Mouse (Mus musculus) heart, embryonic 15.5 days (tissue): ENCODE results near the gene Vti1a. TPM values are rescaled to one million over a fixed set of nuclear protein-coding genes. Genes with fewer than 3 reads are reported as not detected.

Experiments
- ATAC-seq: fragments of 200-750 bp; cut with Nextera tagmentation; replicated peaks from 2 replicates; pipeline ENCODE4 v1.8.0; 2017; ENCODE audit warnings: low read depth, moderate TSS enrichment; ENCODE audit not compliant: insufficient number of reproducible peaks, insufficient read depth, low FRiP score
- H3K27ac ChIP-seq: fragments of 300-500 bp; sonication (generic); 2 replicates; pipeline ENCODE4 v1.5.1; 2015; ENCODE audit warnings: mild to moderate bottlenecking, inconsistent platforms
- H3K27me3 ChIP-seq: fragments of 300-500 bp; sonication (generic); 2 replicates; pipeline ENCODE4 v1.6.1; 2015; ENCODE audit warnings: inconsistent platforms
- H3K36me3 ChIP-seq: fragments of 300-500 bp; sonication (generic); 2 replicates; pipeline ENCODE4 v1.6.1; 2015; ENCODE audit warnings: mild to moderate bottlenecking, inconsistent platforms
- H3K4me1 ChIP-seq: fragments of 300-500 bp; sonication (generic); replicated peaks from 2 replicates; pipeline ENCODE4 v1.6.1; 2015; ENCODE audit warnings: inconsistent platforms
- H3K4me2 ChIP-seq: fragments of 300-500 bp; sonication (generic); 2 replicates; pipeline ENCODE4 v1.6.1; 2015; ENCODE audit warnings: inconsistent platforms, mild to moderate bottlenecking, moderate library complexity
- H3K4me3 ChIP-seq: fragments of 300-500 bp; sonication (generic); 2 replicates; pipeline ENCODE4 v1.5.1; 2015; ENCODE audit warnings: mild to moderate bottlenecking, inconsistent platforms
- H3K9ac ChIP-seq: fragments of 300-500 bp; sonication (generic); 2 replicates; pipeline ENCODE4 v1.6.1; 2015; ENCODE audit warnings: mild to moderate bottlenecking, inconsistent platforms
- H3K9me3 ChIP-seq: fragments of 300-500 bp; sonication (generic); replicated peaks from 2 replicates; pipeline ENCODE4 v1.6.1; 2016; ENCODE audit warnings: inconsistent platforms
- WGBS: fragments of 180-500 bp; shearing (Covaris S2); methylation state at CpG from one replicate; pipeline ENCODE4 v1.1.7; 2015; ENCODE audit warnings: mixed read lengths; 5-methylcytosine and 5-hydroxymethylcytosine counted together
- polyA plus RNA-seq: library from polyadenylated mRNA; unstranded; fragments of >200 nt; fragmentation: Nextera tagmentation; extraction: Ambion mirVana; gene quantifications from 2 replicates; pipeline ENCODE4 v1.2.1, GENCODE M21; 2015

Gene Vti1a
- polyA plus RNA-seq, 1 experiment from 2014 or later: 13.1 TPM

DNA sequence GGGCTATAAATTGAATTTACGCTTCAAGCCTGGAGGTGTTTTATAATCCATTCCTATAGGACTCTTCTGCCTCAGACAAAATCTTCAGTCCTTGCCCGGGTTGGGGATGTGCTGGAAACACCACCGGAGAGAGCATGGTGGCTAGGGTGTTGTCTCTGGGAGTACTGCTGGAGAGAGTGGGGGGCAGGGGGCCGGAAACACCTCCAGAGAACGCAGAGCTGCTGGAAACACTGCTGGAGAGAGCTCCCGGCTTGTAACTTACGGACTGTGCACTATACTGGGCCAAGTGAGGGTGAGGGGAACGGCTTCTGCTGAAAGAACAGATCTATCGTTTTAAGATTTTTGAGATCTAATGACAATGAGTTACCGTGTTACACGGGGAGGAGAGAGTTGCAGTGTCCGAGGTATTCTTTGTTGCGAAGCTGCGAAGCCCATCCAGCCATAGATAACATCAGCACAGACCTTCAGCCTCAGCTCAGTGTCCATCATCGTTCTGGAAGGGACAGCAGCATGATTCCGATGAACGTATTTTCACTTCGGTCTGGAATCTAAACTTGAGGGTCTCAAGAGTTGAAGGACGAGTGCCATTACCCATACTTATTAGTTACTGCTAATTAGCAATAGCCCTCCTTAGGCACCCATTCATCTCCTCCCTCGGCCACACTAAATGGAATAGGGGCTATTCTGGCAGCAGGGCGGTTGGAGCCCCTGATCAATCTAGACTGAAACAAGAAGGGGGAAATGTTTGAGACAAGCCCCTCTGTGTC, 140.4 kb downstream of the Vti1a start:
- 43% methylated on average over 21 of the region's 21 CpGs for WGBS
- H3K9ac ChIP-seq: no peak overlapping the region

DNA sequence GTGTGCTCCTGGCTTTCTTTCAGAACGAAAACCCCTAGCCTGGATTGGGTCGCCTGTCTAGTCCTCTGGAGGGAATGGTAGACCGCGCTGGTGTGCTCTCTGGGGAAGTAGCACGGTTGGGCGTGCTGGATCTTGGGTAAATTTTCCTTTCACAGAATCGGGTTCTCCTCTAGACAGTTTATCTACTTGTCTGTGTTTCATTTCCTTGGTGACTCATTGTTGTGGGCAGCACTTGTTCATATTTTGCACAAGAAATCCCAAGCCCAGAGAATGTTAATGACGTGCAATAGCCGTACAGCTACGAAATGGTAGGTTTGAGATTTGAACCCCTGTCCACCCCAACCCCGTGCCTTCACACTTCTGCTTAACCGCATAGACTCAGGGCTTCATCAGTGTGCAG, 145.9 kb downstream of the Vti1a start:
- no peaks in the 10 kb centered on the region for H3K9me3 ChIP-seq
- 80% methylated on average over 12 of the region's 12 CpGs for WGBS
- H3K36me3 ChIP-seq: no peaks in the 10 kb centered on the region
- H3K27ac ChIP-seq: no peak overlapping the region
- ATAC-seq: no peak
- no peak overlapping the region for H3K4me2 ChIP-seq
- H3K27me3 ChIP-seq: no peaks in the 10 kb centered on the region
- H3K4me1 ChIP-seq: no peaks in the 10 kb centered on the region
- H3K4me3 ChIP-seq: no peak overlapping the region
- no peak overlapping the region for H3K9ac ChIP-seq

More for the DNA sequence above, 140.4 kb downstream of the Vti1a start:
- Histone ChIP-seq H3K4me1 (no peaks in the 10 kb centered on the region; the same call in 1 of the 2 replicates), H3K4me3 (no peak overlapping the region), H3K36me3 (no peaks in the 10 kb centered on the region), H3K27me3 (no peaks in the 10 kb centered on the region), H3K27ac (no peak overlapping the region), H3K9me3 (no peaks in the 10 kb centered on the region), H3K4me2 (peak overlapping the region; percentile 14)
- no peak for ATAC-seq

DNA sequence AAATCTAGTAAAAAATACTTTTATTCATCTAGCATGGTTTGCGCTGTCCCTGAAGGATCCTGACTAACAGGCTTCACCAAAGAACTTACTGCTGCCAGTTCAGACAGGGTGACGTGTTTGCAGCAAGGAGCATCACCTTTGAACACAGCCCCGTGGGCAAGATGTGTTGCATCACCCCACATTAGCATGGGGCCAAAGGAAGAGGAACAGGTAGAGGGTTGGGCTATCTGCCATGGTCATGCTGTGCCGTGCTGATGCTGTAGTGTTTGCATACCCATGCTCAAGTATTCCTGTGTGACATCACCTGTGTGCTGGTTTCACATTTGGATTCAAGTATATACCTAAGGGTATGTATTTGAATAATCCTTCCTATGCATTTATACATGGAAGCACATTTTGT, 147.6 kb downstream of the Vti1a start:
- Histone ChIP-seq H3K9me3 (no peaks in the 10 kb centered on the region), H3K27me3 (no peaks in the 10 kb centered on the region), H3K4me3 (no peak overlapping the region), H3K27ac (no peak overlapping the region), H3K4me1 (no peaks in the 10 kb centered on the region), H3K4me2 (no peak overlapping the region), H3K36me3 (no peaks in the 10 kb centered on the region), H3K9ac (no peak overlapping the region)
- 89% methylated on average over 4 of the region's 4 CpGs for WGBS
- ATAC-seq: no peak

DNA sequence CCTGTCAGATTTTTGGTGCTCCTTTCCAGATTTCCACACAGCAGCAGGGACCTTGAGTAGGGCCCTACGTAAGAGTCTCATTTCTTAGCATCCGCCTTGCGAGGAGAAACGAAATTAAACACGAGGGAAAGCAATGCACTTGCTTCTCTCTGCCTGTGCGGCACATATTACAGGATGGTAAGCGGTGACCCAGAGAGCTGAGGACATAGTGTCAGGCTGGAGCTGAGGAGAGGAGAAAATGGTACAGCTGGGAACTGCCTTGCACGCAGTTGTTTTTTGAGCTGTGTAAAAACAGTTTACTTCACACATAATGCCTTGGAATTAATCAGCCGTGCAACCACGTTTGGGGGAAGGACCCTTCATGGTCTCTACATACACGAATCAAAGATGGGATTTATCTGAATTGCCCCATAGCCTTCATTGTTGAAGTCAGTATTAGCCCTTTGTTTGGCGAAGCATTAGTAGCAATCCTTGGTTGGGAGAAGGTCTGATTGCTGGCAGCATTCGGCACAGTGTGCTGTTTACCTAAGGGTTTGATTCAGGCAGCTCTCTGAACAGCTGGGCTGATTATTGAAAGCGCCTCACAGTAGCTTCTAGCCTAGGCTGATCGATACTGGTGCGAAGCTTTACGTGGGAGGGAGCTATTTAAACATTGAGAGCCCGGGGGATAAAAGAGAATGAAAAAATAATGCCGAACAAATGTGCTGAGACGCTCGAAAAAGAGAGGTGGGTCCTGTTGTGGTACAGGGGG, 153.4 kb downstream of the Vti1a start:
- no peaks in the 10 kb centered on the region for H3K36me3 ChIP-seq
- no peak for ATAC-seq
- H3K9ac ChIP-seq: no peak overlapping the region
- 79% methylated on average over 21 of the region's 21 CpGs for WGBS
- H3K9me3 ChIP-seq: no peaks in the 10 kb centered on the region
- H3K27me3 ChIP-seq: no peaks in the 10 kb centered on the region
- no peak overlapping the region for H3K4me3 ChIP-seq
- peaks cover 12% of the 10 kb centered on the region for H3K4me1 ChIP-seq
- H3K27ac ChIP-seq: no peak overlapping the region
- H3K4me2 ChIP-seq: no peak overlapping the region

DNA sequence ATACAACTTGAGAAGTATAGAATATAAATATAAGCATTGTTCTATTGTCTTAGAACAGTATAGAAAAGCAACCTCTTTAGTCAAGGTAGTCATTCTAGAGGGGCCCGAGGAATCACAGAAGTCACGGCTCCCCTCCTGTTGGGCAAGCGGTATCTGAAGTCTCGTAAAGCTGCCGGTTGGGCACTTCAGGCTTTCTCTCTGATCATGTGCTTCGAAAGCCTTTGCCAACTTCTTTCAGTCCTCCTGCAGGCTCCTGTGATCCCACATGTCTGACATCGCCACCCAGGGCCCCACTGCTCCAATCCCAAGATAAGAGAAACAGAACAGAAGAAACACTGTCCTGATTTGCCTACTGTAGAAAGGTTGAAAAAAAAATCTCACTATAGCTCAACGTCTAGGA, 156.5 kb downstream of the Vti1a start:
- H3K4me3 ChIP-seq: no peak overlapping the region
- no peak overlapping the region for H3K9ac ChIP-seq
- 36% methylated on average over 8 of the region's 8 CpGs for WGBS
- no peak for ATAC-seq
- H3K36me3 ChIP-seq: no peaks in the 10 kb centered on the region
- H3K4me1 ChIP-seq: peaks cover 12% of the 10 kb centered on the region
- H3K27me3 ChIP-seq: no peaks in the 10 kb centered on the region
- H3K9me3 ChIP-seq: no peaks in the 10 kb centered on the region
- no peak overlapping the region for H3K4me2 ChIP-seq
- H3K27ac ChIP-seq: no peak overlapping the region

- H3K27ac ChIP-seq: no peak overlapping the region
- no peak overlapping the region for H3K9ac ChIP-seq
- 84% methylated on average over 6 of the region's 6 CpGs for WGBS
- H3K36me3 ChIP-seq: no peaks in the 10 kb centered on the region
- peaks cover 12% of the 10 kb centered on the region for H3K4me1 ChIP-seq
- H3K4me3 ChIP-seq: no peak overlapping the region
- no peaks in the 10 kb centered on the region for H3K27me3 ChIP-seq
- no peak overlapping the region for H3K4me2 ChIP-seq
- no peaks in the 10 kb centered on the region for H3K9me3 ChIP-seq
- ATAC-seq: no peak
These were observed 158.1 kb downstream of the Vti1a start for GRCm38 (mm10) chr19:55474225-55474624.

DNA sequence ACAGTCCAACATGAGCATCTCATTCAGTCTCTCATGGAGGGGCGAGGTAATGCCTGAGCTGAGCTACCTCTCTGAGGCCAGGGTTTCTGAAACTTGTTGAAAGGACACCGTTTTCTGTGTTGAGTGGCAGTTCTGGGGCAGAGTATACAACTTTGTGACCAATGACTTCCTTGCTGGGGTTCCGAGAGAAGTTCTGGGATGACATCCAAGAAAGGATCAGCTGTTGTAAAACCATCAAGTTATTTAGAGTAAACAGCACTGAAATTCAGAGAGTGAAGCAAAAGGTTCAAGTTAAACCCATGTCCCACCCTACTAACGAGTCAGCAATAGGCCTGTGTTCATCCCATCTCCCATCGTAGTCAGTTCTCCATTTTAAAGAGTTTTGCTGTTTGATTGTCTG, 164.4 kb downstream of the Vti1a start:
- Histone ChIP-seq H3K4me2 (no peak overlapping the region), H3K27me3 (no peaks in the 10 kb centered on the region), H3K4me1 (peaks cover 7% of the 10 kb centered on the region; the same call in 1 of the 2 replicates), H3K9me3 (no peaks in the 10 kb centered on the region), H3K36me3 (no peaks in the 10 kb centered on the region), H3K27ac (no peak overlapping the region), H3K9ac (no peak overlapping the region), H3K4me3 (no peak overlapping the region)
- no peak for ATAC-seq
- WGBS: 78% methylated on average over 5 of the region's 5 CpGs

DNA sequence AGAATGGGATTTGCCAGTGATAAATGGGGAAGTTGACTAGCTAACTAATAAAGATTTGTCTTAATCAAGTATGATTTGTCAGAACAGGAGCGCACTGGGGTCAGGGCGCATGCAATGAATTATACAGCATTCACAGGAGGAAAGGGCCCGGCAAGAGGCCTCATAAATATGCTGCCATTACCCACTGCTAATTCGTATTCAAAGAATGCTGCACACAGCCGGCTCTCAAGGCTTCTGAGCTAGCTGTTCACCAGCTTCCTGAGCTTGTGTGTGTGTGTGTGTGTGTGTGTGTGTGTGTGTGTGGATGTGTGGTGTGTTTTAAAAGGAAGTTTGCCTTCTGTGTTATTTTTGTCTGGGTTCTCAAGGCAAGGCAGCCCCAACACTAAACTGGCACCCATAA, 165.2 kb downstream of the Vti1a start:
- H3K9ac ChIP-seq: no peak overlapping the region
- H3K27ac ChIP-seq: no peak overlapping the region
- H3K9me3 ChIP-seq: no peaks in the 10 kb centered on the region
- no peaks in the 10 kb centered on the region for H3K36me3 ChIP-seq
- no peak overlapping the region for H3K4me2 ChIP-seq
- H3K4me1 ChIP-seq: peaks cover 7% of the 10 kb centered on the region; the same call in 1 of the 2 replicates
- H3K27me3 ChIP-seq: no peaks in the 10 kb centered on the region
- no peak for ATAC-seq
- WGBS: 70% methylated on average over 5 of the region's 5 CpGs
- no peak overlapping the region for H3K4me3 ChIP-seq

DNA sequence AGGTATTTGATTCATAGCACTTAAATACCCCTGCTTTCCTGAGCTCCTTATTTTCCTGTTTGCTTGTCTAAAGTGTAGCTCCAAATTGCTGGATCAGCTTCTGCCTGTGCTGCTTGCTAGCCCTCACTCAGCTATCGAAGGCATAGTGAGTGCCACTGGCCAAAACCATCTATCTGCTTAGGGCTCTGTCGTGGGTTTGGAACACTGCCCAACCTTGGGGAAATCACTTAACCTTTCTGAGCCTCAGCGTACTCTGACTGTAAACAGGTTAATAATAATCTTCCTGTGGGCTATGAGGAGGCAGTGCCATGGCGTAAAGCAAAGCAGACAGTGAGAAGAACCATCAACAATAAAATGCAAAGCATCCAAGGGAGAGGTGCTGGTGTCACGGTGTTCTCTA, 167.4 kb downstream of the Vti1a start:
- H3K27ac ChIP-seq: no peak overlapping the region
- no peaks in the 10 kb centered on the region for H3K36me3 ChIP-seq
- no peak overlapping the region for H3K4me3 ChIP-seq
- WGBS: 30% methylated on average over 5 of the region's 5 CpGs
- ATAC-seq: no peak
- no peak overlapping the region for H3K9ac ChIP-seq
- no peaks in the 10 kb centered on the region for H3K9me3 ChIP-seq
- no peaks in the 10 kb centered on the region for H3K27me3 ChIP-seq
- peaks cover 7% of the 10 kb centered on the region; the same call in 1 of the 2 replicates for H3K4me1 ChIP-seq
- no peak overlapping the region for H3K4me2 ChIP-seq

DNA sequence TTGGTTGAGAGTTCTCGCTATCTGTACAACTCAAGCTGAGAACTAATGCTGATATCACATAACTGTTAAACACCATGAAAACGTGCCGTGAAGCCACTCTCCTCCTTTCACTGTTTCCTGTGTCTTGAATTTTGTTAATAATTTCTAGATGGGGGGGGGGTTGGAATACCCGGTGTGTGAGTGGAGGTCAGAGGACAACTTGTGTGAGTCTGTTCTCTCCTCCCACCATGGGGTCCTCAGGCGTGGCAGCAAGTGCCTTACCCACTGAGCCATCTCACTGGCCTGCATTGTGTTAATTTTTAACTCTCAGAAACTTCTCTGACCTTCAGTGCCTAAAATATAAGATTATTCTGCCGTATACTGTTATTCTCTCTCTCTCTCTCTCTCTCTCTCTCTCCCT, 168.5 kb downstream of the Vti1a start:
- Histone ChIP-seq H3K27me3 (no peaks in the 10 kb centered on the region), H3K36me3 (no peaks in the 10 kb centered on the region), H3K4me3 (no peak overlapping the region), H3K27ac (no peak overlapping the region), H3K9me3 (no peaks in the 10 kb centered on the region), H3K4me1 (peaks cover 7% of the 10 kb centered on the region; the same call in 1 of the 2 replicates), H3K9ac (no peak overlapping the region), H3K4me2 (no peak overlapping the region)
- WGBS: 74% methylated on average over 6 of the region's 6 CpGs
- ATAC-seq: no peak

DNA sequence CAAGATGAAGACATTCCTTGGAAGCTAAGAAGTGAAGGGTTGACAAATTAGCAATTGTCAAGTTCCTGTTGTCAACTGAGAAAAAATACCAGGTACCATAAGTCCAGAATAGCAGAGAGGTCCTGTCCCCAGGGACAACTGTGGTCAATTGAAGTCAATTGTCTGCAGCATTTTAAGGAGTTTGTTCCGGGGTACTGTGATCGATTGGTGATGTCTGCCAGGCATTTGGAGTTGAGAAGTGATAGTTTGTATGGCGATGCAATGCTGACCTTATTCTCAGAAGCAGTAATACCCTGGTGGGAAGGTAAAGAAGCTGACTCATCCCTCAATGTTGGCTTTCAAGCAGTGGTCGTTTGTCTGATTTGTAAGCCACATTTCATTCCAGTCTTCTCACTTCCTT, 170.4 kb downstream of the Vti1a start:
- H3K4me2 ChIP-seq: no peak overlapping the region
- H3K4me1 ChIP-seq: peaks cover 7% of the 10 kb centered on the region; the same call in 1 of the 2 replicates
- H3K27ac ChIP-seq: no peak overlapping the region
- no peaks in the 10 kb centered on the region for H3K9me3 ChIP-seq
- 70% methylated on average over 4 of the region's 4 CpGs for WGBS
- no peak overlapping the region for H3K9ac ChIP-seq
- no peak overlapping the region for H3K4me3 ChIP-seq
- H3K27me3 ChIP-seq: no peaks in the 10 kb centered on the region
- H3K36me3 ChIP-seq: no peaks in the 10 kb centered on the region
- no peak for ATAC-seq
